Mouse (Mus musculus): Measurements from ENCODE around the gene Apol11b. TPM values are rescaled to one million over a fixed set of nuclear protein-coding genes. Genes with fewer than 3 reads are reported as not detected.
"Not testable (repeated sequence)": the region's sequence is repeated elsewhere in the genome, so short reads cannot be mapped to it uniquely, and the experiment has no call there.

The Apol11b gene
- not detected in 2 replicates for polyA plus RNA-seq (2011; ENCODE audit: insufficient read depth, insufficient read length, low read depth, missing spikeins)

DNA sequence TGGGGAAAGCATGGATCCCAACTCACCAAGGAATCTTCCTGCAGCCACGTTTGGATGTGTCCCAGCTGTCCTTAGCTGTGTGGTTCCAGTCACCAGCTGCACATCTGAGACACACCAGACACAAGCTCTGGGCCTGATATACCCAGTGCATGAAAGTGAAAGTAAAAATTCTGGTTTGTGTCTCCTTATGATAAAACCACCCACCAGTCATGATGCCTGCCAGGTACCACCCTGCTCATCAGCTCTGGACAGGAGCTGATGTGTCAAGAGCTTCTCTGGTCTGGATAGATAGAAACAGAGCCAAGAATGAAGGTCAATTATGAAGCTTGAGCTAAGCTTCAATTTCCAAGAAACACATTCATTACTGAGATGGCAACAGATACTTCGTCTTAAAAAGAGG, at the start of gene Apol11b:
TSS of gene Apol11b (minus strand) at position 111 of the 400 bp plus-strand sequence.
- H3K9me3 ChIP-seq (replicated peaks; ENCODE audit: control insufficient read depth, insufficient read depth, low read length, poor library complexity, severe bottlenecking); H3K4me3 ChIP-seq (ENCODE audit: low read depth, low read length); H3K9ac ChIP-seq (ENCODE audit: low read depth, poor library complexity, severe bottlenecking); H3K27me3 ChIP-seq (ENCODE audit: control insufficient read depth, insufficient read depth, low read length, poor library complexity, severe bottlenecking); H3K4me1 ChIP-seq (ENCODE audit: control insufficient read depth, insufficient read depth, low read length); H3K27ac ChIP-seq (ENCODE audit: insufficient read depth, low read length); H3K36me3 ChIP-seq (ENCODE audit: control insufficient read depth, insufficient read depth, low read length, poor library complexity, severe bottlenecking): not testable (repeated sequence)

DNA sequence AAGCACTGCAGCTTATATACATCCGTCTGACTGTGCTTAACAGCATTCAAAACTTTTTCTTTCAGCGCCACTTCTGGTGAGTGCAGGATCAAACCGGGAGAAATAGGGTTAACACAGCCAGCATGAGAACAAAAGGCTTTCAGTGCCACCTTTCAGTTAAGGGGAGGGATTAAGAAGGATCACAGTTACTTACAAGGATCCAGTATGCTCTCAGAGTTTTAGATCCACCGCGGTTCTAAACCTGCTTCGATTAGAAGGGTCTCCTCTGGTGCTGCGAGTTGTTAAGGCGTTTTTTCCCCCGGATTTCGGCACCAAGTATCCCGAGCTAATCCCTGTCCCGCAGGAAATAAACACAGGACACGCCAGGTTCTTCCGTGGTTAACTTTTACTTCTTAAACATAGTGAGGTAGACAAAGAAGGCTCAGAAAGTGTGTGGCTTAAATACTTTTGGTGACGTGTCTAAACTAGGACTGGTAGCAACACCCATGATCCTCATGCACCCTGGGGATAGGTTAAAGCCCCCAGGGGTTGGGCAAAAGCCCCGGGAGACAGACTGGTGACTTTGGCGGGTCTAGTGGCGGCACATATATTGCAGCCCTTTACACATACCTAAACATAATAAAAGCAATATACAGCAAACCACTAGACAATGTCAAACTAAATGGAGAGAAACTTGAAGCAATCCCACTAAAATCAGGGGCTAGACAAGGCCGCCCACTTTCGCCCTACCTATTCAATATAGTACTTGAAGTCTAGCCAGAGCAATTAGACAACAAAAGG, 48.6 kb upstream of the Apol11b start:
- peak overlapping the region; percentile 25; the same call in 1 of the 2 replicates for H3K4me3 ChIP-seq (ENCODE audit: low read depth, low read length)
- H3K36me3 ChIP-seq (ENCODE audit: control insufficient read depth, insufficient read depth, low read length, poor library complexity, severe bottlenecking); H3K9ac ChIP-seq (ENCODE audit: low read depth, poor library complexity, severe bottlenecking); H3K4me1 ChIP-seq (ENCODE audit: control insufficient read depth, insufficient read depth, low read length); H3K27me3 ChIP-seq (ENCODE audit: control insufficient read depth, insufficient read depth, low read length, poor library complexity, severe bottlenecking); H3K27ac ChIP-seq (ENCODE audit: insufficient read depth, low read length); H3K9me3 ChIP-seq (replicated peaks; ENCODE audit: control insufficient read depth, insufficient read depth, low read length, poor library complexity, severe bottlenecking): not testable (repeated sequence)

DNA sequence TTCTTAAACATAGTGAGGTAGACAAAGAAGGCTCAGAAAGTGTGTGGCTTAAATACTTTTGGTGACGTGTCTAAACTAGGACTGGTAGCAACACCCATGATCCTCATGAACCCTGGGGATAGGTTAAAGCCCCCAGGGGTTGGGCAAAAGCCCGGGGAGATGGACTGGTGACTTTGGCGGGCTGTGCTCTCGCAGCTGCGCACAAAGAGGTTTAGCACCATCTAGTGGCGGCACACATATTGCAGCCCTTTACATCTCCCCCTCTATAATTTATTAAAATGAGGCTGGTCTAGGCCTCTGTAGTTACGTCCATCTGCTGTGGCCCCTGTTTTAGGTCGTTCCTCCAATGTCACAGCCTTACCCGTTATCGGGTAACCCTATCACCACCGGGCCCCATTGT, 40.9 kb upstream of the Apol11b start:
- H3K4me3 ChIP-seq (ENCODE audit: low read depth, low read length); H3K27ac ChIP-seq (ENCODE audit: insufficient read depth, low read length); H3K27me3 ChIP-seq (ENCODE audit: control insufficient read depth, insufficient read depth, low read length, poor library complexity, severe bottlenecking); H3K36me3 ChIP-seq (ENCODE audit: control insufficient read depth, insufficient read depth, low read length, poor library complexity, severe bottlenecking); H3K9me3 ChIP-seq (replicated peaks; ENCODE audit: control insufficient read depth, insufficient read depth, low read length, poor library complexity, severe bottlenecking); H3K4me1 ChIP-seq (ENCODE audit: control insufficient read depth, insufficient read depth, low read length); H3K9ac ChIP-seq (ENCODE audit: low read depth, poor library complexity, severe bottlenecking): not testable (repeated sequence)
- TF ChIP-seq CTCF (IDR thresholded peaks at IDR 0.05; ENCODE audit: low read depth, low read length) = peak; percentile 45

DNA sequence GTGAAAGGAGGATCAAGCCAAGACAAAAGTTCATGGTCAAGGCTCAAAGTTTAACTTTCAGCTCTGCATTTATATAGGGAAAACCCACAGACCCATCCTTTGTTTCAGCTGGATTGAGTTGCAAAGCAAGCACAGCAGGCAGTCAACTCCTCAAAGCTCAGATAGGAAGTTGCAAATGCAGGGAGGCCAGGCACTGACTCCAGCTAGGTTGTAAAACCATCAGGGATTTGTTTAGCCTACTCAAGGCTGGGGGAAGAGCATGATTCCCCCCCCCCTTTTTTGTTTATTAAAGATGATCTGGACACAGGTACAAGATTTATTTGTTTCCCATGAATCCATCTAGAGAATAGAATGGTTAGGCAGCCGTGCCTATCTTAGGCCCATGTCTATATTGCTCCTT, 31.0 kb upstream of the Apol11b start:
- not testable (repeated sequence) for H3K27me3 ChIP-seq (ENCODE audit: control insufficient read depth, insufficient read depth, low read length, poor library complexity, severe bottlenecking); H3K9ac ChIP-seq (ENCODE audit: low read depth, poor library complexity, severe bottlenecking); H3K9me3 ChIP-seq (replicated peaks; ENCODE audit: control insufficient read depth, insufficient read depth, low read length, poor library complexity, severe bottlenecking); H3K4me3 ChIP-seq (ENCODE audit: low read depth, low read length); H3K4me1 ChIP-seq (ENCODE audit: control insufficient read depth, insufficient read depth, low read length); H3K27ac ChIP-seq (ENCODE audit: insufficient read depth, low read length); H3K36me3 ChIP-seq (ENCODE audit: control insufficient read depth, insufficient read depth, low read length, poor library complexity, severe bottlenecking)

DNA sequence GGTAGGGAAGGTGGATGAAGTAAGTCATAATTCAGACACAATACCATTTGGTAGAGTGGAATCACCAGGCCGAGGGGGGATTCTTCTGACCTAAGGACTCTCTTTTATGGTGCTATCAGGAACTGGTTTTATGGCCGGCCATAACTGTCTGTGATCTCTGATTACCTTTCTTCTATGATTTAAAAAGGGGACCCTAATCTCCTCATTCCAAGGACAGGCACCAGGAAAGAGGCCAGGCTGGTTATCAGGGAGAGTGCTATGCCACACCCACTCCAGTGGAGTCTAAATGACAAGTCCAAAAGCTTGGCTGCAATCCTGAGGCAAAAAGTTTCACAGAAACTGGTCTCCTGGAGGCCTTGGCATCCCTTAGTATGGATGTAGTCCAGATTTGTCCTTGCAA, 18.8 kb upstream of the Apol11b start:
- not testable (repeated sequence) for H3K9ac ChIP-seq (ENCODE audit: low read depth, poor library complexity, severe bottlenecking); H3K4me3 ChIP-seq (ENCODE audit: low read depth, low read length); H3K27me3 ChIP-seq (ENCODE audit: control insufficient read depth, insufficient read depth, low read length, poor library complexity, severe bottlenecking); H3K27ac ChIP-seq (ENCODE audit: insufficient read depth, low read length); H3K36me3 ChIP-seq (ENCODE audit: control insufficient read depth, insufficient read depth, low read length, poor library complexity, severe bottlenecking); H3K4me1 ChIP-seq (ENCODE audit: control insufficient read depth, insufficient read depth, low read length); H3K9me3 ChIP-seq (replicated peaks; ENCODE audit: control insufficient read depth, insufficient read depth, low read length, poor library complexity, severe bottlenecking)

DNA sequence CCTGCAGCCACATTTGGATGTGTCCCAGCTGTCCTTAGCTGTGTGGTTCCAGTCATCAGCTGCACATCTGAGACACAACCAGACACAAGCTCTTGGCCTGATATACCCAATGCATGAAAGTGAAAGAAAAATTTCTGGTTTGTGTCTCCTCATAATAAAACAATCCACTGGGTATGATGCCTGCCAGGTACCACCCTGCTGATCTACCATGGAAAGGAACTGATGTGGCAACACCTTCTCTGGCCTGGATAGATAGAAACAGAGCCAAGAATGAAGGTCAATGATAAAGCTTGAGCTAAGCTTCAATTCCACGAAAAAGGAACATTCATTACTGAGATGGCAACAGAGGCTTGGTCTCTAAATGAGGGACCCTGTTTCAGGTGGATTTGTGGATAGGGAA, 16.7 kb upstream of the Apol11b start:
- H3K27ac ChIP-seq (ENCODE audit: insufficient read depth, low read length); H3K9ac ChIP-seq (ENCODE audit: low read depth, poor library complexity, severe bottlenecking); H3K27me3 ChIP-seq (ENCODE audit: control insufficient read depth, insufficient read depth, low read length, poor library complexity, severe bottlenecking); H3K4me1 ChIP-seq (ENCODE audit: control insufficient read depth, insufficient read depth, low read length); H3K9me3 ChIP-seq (replicated peaks; ENCODE audit: control insufficient read depth, insufficient read depth, low read length, poor library complexity, severe bottlenecking); H3K4me3 ChIP-seq (ENCODE audit: low read depth, low read length); H3K36me3 ChIP-seq (ENCODE audit: control insufficient read depth, insufficient read depth, low read length, poor library complexity, severe bottlenecking): not testable (repeated sequence)

DNA sequence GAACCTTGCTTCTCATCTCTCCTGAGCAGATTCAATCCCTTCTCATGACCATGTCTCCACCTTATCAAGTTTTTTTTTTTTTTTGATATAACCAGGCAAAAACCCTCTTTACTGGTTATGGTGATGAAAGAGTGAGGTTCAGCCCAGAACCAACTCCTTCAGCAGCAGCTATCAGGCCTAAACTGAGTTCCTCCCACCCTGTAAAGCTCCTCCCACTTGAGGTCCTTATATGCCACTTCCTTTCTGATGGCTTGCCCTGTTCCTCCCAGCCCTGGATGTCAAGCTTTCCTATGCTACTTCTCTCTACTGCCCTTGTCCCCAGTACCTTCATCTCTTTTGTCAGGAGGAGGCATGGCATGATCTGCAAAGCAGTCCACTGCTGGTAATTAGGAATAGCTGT, 8.1 kb upstream of the Apol11b start:
- H3K27me3 ChIP-seq (ENCODE audit: control insufficient read depth, insufficient read depth, low read length, poor library complexity, severe bottlenecking); H3K4me1 ChIP-seq (ENCODE audit: control insufficient read depth, insufficient read depth, low read length); H3K27ac ChIP-seq (ENCODE audit: insufficient read depth, low read length); H3K9me3 ChIP-seq (replicated peaks; ENCODE audit: control insufficient read depth, insufficient read depth, low read length, poor library complexity, severe bottlenecking); H3K9ac ChIP-seq (ENCODE audit: low read depth, poor library complexity, severe bottlenecking); H3K4me3 ChIP-seq (ENCODE audit: low read depth, low read length); H3K36me3 ChIP-seq (ENCODE audit: control insufficient read depth, insufficient read depth, low read length, poor library complexity, severe bottlenecking): not testable (repeated sequence)

DNA sequence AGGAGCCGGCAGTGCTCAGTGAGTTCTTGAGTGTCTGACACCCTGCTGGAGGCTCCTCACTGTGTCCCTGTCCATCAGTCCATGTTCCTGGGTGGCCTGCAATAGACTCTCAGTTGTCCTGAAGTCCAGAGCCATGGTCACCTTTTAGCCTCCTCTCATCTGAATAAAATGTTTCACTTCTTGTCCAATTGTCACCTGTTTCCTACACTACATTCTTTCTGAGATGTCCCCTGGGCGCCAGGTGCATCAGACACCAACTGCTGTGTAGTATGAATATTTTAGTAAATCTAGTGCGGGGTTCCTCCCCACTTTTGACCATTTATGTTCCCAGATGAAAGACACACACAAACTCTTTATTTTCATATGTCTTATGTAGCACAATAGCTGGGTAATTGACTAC, 13.3 kb downstream of the Apol11b start:
- not testable (repeated sequence) for H3K4me3 ChIP-seq (ENCODE audit: low read depth, low read length); H3K4me1 ChIP-seq (ENCODE audit: control insufficient read depth, insufficient read depth, low read length); H3K27me3 ChIP-seq (ENCODE audit: control insufficient read depth, insufficient read depth, low read length, poor library complexity, severe bottlenecking); H3K36me3 ChIP-seq (ENCODE audit: control insufficient read depth, insufficient read depth, low read length, poor library complexity, severe bottlenecking); H3K9me3 ChIP-seq (replicated peaks; ENCODE audit: control insufficient read depth, insufficient read depth, low read length, poor library complexity, severe bottlenecking); H3K27ac ChIP-seq (ENCODE audit: insufficient read depth, low read length); H3K9ac ChIP-seq (ENCODE audit: low read depth, poor library complexity, severe bottlenecking)

Measured in ES-Bruce4 (cell line).